Mouse (Mus musculus): ENCODE results near the gene Zan.

Gene Zan

DNA sequence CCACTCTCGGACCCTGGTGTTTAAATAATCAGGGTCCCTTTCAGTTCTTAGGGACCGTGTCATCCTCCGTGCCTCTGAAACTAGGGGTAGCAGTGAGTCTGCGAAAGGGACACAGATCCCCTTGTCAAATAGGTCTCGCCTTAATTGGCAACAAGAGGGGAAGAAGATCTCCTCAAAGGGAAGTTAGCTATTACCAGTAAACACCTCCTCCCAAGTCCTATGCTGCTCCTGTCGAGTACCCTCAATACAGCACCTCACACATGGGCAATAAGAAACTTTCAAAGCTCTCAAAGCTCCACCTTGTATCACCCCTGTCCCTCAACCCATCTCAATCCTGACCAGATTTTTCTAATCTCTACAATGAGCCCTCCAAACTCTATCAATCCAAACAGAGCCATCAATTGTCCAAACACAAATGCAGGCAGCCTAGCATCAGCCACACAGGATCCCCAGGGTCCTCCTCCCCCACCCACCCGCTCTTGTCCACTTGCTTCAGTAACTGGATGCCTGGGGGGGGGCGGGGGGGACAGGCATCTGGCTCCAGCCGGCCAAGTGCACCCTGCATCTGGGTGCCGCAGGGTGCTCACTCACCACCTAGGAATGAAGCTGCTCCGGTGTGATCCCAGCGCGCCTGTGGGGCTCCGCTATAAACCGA lies 143.9 kb downstream of the Zan start:
- no peak for DNase-seq (ENCODE audit: low spot score)

DNA sequence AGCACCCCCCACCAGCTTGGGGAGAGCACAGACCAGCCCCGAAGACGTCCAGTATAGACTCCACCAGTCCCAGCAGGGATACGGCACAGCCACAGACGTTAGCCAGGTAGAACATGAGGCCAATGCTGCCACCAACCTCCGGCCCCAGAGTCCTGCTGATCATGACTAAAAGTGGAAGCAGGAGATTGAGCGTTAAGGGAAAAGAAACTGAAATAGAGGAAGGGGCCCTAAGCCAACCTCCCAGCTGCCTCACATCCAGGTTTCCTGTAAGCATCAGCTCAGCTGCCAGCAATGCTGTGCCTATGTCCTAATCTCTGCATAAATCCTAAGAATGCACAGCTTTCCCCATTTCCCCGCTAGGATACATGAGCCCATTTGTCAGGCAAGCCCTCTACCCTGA lies 146.0 kb downstream of the Zan start:
- no peak for DNase-seq (ENCODE audit: low spot score)

Data from testis, postnatal 14 days (tissue).